Mouse (Mus musculus) layer of hippocampus, adult 2 months (tissue): ENCODE data around the gene Kif21a. TPM values are rescaled to one million over a fixed set of nuclear protein-coding genes. Genes with fewer than 3 reads are reported as not detected.

Experiments
- DNase-seq, 2 experiments: peaks; one replicate each; pipeline ENCODE4 v3.0.0; 2022; ENCODE audit warnings: low spot score in 2 of 2
- H3K27ac ChIP-seq: fragments of 200-600 bp; 2 replicates; pipeline ENCODE4 v1.8.1; 2022
- H3K4me3 ChIP-seq: fragments of 200-600 bp; 2 replicates; pipeline ENCODE4 v1.8.1; 2022; ENCODE audit warnings: mild to moderate bottlenecking
- CTCF ChIP-seq: fragments of 200-600 bp; conservative IDR thresholded peaks from 2 replicates; pipeline ENCODE4 v1.8.1; 2022; ENCODE audit warnings: antibody characterized with exemption, mild to moderate bottlenecking, moderate library complexity
- total RNA-seq, 2 experiments: library from RNA; stranded (reverse); gene quantifications; 2 replicates each; pipeline ENCODE4 v1.2.3; 2021

The Kif21a gene
- total RNA-seq, 2 experiments from 2014 or later, result 126 to 130 TPM

DNA sequence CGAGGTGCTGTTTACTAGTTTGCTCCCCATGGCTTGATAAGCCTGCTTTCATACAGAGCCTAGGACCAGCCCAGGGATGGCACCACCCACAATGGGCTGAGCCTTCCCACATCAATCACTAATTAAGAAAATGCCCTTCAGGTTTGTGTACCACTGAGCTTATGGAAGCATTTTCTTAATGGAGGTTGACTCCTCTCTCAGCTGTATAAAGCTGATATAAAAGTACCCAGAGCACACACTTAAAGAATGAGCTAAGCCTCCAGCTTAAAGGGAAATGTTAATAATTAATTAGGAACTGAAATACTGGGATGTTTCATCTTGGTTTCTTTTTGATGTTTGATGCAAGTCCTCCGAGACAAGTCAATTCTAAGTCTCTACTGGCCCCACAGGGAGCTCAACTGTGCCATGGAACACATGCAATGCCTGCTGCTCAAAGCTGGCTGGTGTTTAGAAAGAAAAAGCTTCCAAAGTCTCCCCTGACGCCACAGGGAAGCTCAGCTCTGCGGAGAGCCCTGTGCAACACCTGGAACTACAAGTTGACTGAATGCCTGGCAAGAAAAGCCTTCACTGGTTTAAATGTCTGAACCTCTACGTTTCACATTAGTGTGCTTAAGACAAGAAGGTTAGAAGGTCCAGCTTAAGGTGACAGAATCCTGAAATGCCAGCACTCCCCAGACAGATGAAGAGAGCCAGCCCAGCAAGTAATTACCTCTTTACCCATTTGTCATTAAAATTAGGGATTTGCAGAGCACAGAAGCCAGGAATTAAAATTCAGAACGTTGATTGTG is 36.8 kb downstream of the Kif21a start:
- H3K4me3 ChIP-seq, result no peak overlapping the region
- no peak for DNase-seq
- no peak overlapping the region for H3K27ac ChIP-seq
- TF ChIP-seq CTCF, result no peak

DNA sequence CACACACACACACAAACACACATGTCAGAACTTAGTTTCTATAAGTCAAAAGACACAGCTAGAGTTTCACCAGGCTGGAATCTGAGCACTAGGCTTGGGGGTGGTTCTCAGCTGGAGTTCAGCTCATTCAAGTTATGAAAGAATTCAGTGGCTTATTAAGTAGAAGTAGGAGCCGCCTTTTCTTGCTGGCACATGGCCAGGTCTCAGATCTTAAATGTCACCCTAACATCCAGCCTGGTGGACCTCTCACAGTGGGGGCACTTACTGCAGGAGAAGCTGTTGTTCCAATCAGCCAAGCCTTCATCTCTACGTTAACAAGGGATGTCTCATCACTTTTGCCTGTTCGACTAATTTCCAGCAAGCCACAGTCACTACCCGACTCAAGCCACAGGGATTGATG is 39.5 kb downstream of the Kif21a start:
- Histone ChIP-seq H3K27ac (no peak overlapping the region), H3K4me3 (no peak overlapping the region)
- TF ChIP-seq CTCF, result no peak
- DNase-seq, result no peak

DNA sequence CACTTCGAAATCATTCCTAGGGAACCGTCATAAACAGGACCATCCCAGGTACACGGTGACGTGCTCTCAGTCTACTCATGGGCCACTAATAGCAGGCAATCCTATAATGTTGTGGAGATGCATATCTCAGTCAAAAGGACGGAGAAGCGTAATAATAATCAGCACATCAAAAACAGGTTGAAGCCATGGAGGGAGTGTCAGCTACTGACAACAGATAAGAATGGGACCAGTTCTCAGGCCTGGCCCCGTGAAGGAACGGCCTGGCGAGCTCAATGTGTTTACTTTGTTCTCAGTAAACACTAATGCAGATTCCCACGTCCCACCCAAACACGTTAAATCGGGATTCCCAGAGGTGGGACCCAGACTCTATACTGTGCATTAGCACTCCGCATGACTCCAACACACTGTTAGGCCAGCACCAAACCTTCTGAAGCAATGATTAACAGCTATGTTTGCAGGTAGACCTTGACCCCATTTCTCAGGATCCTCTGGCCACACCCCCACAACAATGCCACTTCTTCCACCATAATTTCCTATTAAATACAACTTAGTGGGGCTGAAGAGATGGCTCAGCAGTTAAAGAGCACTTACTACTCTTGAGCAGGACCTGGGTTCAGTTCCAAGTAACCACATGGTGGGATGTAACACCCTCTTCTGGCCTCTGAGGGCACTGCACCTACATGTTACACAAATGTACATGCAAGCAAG is 42.5 kb downstream of the Kif21a start:
- H3K4me3 ChIP-seq, result no peak overlapping the region
- DNase-seq, result no peak
- TF ChIP-seq CTCF, result peak; percentile 46
- no peak overlapping the region for H3K27ac ChIP-seq

DNA sequence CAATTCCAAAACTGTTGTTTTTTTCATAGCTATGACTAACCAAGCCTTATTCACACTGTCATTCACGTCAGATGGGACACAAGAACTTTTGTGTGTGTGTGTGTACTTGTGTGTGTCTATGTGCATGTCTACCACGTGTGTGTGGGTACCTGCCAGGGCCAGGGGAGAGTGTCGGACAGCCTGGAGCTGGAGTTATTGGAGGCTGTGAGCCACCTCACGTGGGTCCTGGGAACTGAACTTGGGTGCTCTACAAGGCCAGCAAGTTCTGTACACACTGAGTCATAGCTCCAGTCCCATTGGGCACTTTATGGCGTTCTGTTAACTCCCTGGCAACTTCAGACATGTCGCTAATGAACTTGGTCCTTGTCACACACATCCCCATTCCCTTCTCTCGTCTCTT is 45.0 kb downstream of the Kif21a start:
- no peak for TF ChIP-seq CTCF
- DNase-seq, result no peak
- H3K27ac ChIP-seq, result no peak overlapping the region
- H3K4me3 ChIP-seq, result no peak overlapping the region

DNA sequence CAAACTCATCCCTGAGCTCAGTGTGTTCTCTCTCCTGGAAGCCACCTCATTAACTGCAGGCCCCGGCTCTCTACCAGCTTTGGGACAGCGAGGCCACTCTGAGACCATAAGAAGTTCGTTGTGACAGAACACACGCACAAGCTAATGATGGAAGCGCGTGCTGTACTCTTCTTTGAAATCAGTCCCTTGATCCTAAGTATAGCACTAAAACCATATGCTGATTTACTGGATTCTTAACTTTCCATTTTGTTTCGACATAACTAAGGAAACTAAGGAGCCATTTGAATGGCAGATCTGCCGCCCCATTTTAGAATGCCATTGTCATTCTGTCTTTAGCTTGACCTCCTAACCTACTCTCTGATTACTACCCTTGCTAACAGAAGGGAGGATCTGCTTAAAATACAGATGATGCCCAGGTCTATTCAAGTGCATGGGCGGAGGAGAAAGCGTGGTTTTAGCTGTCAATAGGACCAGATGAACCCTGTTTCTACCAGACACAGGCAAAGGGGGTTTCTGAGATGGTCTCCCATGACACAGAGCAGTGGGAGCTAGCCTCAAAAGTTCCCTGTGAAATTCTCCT is 48.6 kb downstream of the Kif21a start:
- Histone ChIP-seq H3K27ac (no peak overlapping the region), H3K4me3 (no peak overlapping the region)
- no peak for DNase-seq
- no peak for TF ChIP-seq CTCF

DNA sequence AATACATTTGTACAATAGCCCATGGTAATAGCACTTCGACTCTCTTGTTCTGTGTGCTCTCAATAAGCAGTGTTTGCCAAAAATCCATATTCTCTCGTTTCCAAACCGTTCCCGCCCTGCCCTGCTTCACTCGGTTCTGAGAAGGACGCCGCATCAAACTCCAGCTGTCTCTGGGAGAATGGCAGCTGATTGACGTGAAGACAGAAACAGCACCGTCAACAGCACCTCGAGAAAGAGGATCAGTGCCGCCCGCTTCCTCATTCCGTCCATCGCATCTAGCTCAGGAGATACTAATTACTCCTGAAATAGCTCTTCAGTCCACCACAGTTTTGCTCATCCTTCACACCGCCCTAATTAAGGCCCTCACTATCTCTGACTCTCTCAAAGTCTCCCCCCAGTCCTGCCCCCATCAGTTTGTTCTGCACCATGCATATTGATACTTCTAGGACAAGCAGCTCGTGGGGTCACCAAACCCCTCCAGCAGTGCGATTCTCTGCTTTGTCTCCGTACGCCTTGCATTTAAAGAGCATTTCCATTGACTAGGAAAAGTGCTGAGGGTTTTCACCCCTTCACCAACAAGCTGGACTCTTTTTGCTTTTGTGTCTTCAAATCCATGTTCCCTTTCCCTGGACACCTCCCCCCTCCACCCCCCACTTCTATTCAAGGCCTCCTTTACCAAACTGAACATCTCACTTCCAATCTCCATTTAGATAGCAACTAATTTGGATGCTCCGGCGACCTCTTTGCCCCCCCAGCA is 49.3 kb downstream of the Kif21a start:
- Histone ChIP-seq H3K27ac (no peak overlapping the region), H3K4me3 (no peak overlapping the region)
- no peak for DNase-seq
- TF ChIP-seq CTCF, result no peak

DNA sequence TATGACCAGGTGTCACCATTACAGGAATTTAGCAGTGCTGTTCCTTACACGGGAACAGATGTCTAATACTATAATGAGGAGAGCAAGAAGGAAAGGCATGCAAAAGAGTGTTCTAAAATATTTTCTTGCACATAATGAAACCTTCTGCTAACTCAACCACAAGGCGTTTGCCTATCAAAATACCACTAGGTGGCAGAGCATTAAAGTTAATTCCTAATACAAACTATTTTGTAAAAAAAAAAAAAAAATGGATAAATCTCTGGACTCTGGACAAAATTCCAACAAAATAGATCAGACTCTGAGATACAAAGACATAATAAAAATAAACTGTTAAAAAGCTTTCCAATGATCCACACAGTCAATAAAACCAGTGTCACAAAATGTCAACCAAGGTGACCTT is 56.9 kb downstream of the Kif21a start:
- TF ChIP-seq CTCF, result peak; percentile 82
- no peak overlapping the region for H3K4me3 ChIP-seq
- DNase-seq, result no peak
- H3K27ac ChIP-seq, result no peak overlapping the region

DNA sequence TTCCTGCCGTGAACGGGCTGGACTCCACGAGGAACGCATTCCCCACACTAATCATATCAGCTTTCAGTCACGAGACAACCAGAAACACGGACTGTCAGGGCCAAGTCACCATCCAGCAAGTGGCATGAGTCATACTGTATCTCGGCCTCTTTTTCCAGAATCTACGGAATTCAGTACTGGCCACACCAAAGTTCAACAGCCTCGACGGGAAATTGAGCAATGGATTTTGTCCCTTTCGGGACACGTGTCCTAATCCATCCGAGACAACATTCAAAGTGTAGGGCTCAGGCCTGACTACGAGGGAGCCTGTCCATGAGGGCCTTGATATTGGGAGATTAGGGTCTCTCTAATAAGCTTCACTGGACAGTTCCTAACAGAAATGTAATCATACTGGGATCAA is 57.4 kb downstream of the Kif21a start:
- no peak for TF ChIP-seq CTCF
- DNase-seq, result no peak
- H3K27ac ChIP-seq, result no peak overlapping the region
- H3K4me3 ChIP-seq, result no peak overlapping the region

DNA sequence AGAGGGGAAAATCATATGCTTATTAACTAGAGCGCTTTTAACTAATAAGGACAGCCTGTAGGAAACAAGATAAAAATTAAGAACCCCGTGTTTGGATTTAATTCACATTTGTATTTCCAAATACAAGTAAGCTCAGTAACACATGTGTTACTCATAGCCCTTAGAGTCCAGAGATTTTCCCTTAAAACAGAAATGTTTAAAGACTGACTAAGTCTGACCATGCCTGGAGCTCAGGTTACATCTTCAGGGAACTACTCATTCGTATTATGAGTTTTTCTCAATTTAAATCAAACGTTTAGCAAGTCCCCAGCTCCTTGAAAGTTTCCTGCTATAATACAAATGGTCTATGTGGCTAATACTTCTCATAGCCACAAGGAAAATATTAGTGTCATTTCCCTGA is 57.9 kb downstream of the Kif21a start:
- DNase-seq, result no peak
- Histone ChIP-seq H3K4me3 (no peak overlapping the region), H3K27ac (no peak overlapping the region)
- no peak for TF ChIP-seq CTCF

DNA sequence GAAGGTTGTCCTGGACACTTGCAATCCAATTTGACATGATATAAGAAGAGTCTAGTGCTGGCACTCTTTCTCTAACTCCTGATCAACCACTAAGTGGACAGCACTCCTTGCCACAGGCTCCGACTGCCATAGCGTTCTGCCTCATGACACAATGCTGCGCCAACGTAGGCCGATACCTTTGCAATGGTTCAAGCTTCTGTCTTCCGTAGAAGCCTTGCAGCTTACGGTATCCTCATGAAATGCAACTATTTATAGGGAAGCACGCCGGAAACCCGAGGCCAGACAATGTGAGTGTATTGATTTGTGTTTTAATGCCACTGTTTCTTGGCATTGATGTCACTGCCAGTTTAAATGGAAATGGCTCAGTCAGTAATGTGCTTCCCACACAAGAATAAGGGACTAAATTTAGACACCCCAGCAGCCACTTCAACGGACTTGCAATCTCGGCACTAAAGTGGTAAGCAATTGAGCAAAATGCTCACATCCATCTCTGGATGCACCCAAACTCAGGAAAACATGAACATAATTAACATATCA is 62.0 kb downstream of the Kif21a start:
- peak; percentile 10 to 23 for DNase-seq
- Histone ChIP-seq H3K27ac (no peak overlapping the region), H3K4me3 (no peak overlapping the region)
- no peak for TF ChIP-seq CTCF

DNA sequence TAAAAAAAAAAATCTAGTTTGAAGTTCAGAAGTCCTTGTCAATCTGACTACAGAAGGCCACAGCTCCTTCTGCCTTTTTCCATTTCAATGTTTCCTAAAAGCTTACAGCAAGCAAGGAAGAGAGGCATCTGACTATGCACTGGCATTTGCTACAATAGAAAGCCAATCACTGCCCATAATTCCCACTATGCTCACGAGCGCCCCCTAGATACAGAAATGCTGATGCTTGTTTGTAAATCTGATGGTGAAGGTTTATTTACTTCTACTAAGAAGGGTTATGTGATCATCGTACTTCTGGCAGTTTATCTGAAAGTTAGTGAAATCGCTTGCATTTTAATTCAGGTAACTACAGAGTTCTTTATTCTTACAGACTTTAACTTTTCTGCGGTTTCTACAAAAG is 73.8 kb downstream of the Kif21a start:
- no peak overlapping the region for H3K27ac ChIP-seq
- no peak overlapping the region for H3K4me3 ChIP-seq
- peak; percentile 69 for TF ChIP-seq CTCF
- DNase-seq, result no peak

DNA sequence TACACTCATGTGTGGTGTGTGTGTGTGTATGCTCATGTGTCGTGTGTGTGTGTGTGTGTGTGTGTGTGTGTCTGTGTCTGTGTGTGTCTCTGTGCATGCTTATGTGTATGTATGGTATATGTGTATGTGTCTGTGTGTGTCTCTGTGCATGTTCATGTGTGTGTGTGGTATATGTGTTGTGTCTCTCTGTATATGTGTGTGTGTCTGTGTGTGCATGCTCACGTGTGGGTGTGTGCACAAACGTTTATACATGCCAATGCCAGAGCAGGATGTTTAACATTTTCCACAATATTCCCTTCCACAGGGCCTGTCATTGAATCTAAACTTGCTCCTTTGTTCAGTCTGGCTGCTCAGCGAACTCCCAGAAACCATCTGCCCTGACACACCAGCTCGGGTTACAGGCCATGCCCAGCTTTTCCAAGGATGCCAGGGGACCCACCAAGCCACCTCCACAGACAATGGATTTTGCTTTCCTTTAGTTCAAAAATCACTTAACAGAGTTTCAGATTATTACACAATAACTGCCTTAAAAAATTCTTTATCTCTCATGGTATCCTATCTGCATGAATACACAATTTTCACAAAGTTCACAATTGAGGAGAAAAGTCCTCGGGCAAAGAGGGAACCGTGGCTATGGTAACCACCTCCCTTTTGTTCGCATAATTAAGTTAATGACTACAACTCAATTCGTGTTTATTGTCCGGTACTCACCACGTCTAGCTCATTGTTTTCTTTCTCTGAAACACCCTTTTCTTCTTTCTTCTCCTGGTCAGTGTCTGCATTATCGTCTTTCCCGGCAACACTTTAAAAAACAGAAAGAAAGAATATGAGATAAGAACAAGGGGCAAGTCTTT is 77.6 kb downstream of the Kif21a start:
- DNase-seq, result no peak
- Histone ChIP-seq H3K4me3 (no peak overlapping the region), H3K27ac (no peak overlapping the region)
- no peak for TF ChIP-seq CTCF
